Mouse (Mus musculus) MEL (cell line): Measurements from ENCODE around the gene Slc39a13. TPM values are rescaled to one million over a fixed set of nuclear protein-coding genes. Genes with fewer than 3 reads are reported as not detected.

Experiments used
- DNase-seq: peaks from one replicate; pipeline ENCODE4 v3.0.0; 2011; ENCODE audit warnings: low read depth, low spot score
- H3K27ac ChIP-seq: 2 replicates; pipeline ENCODE4 v1.5.1; 2012; ENCODE audit warnings: low read depth, mild to moderate bottlenecking, control low read depth, low read length, moderate library complexity; ENCODE audit not compliant: control insufficient read depth
- H3K27me3 ChIP-seq, 2 experiments: fragments of 150-350 bp in 1 of 2; sonication (generic) in 1 of 2; 2 replicates each; pipeline ENCODE4 v1.6.1; 2012; ENCODE audit warnings: low read length in 2 of 2, mild to moderate bottlenecking in 2 of 2, improper control_type of control experiment in 1 of 2, moderate library complexity in 1 of 2; ENCODE audit not compliant: insufficient read depth in 2 of 2, control insufficient read depth in 1 of 2
- H3K36me3 ChIP-seq, 2 experiments: 2 replicates each; pipeline ENCODE4 v1.6.1; 2012 to 2014; ENCODE audit warnings: low read length in 2 of 2, improper control_type of control experiment in 1 of 2, inconsistent platforms in 1 of 2, mild to moderate bottlenecking in 1 of 2; ENCODE audit not compliant: insufficient read depth in 2 of 2, control insufficient read depth in 1 of 2
- H3K4me1 ChIP-seq, 2 experiments: fragments of 150-350 bp in 1 of 2; sonication (generic) in 1 of 2; 2 replicates each; pipeline ENCODE4 v1.6.1; 2012; ENCODE audit warnings: low read length in 2 of 2, improper control_type of control experiment in 1 of 2, mild to moderate bottlenecking in 1 of 2; ENCODE audit not compliant: insufficient read depth in 2 of 2, control insufficient read depth in 1 of 2
- H3K4me3 ChIP-seq, 2 experiments: fragments of 150-350 bp in 1 of 2; sonication (generic) in 1 of 2; 2 replicates each; pipeline ENCODE4 v1.5.1; 2012; ENCODE audit warnings: low read depth in 2 of 2, low read length in 2 of 2, mild to moderate bottlenecking in 2 of 2, moderate library complexity in 2 of 2, control low read depth in 1 of 2, improper control_type of control experiment in 1 of 2; ENCODE audit not compliant: control insufficient read depth in 1 of 2, insufficient read depth in 1 of 2
- H3K79me2 ChIP-seq: 2 replicates; pipeline ENCODE4 v1.6.1; 2012; ENCODE audit warnings: mild to moderate bottlenecking, low read length, moderate library complexity; ENCODE audit not compliant: control insufficient read depth, poor library complexity, insufficient read depth
- H3K9ac ChIP-seq: 2 replicates; pipeline ENCODE4 v1.6.1; 2012; ENCODE audit warnings: low read depth, mild to moderate bottlenecking, control low read depth, low read length, moderate library complexity; ENCODE audit not compliant: control insufficient read depth, poor library complexity, severe bottlenecking
- H3K9me3 ChIP-seq: fragments of 150-350 bp; sonication (generic); replicated peaks from 2 replicates; pipeline ENCODE4 v1.6.1; 2012; ENCODE audit warnings: mild to moderate bottlenecking, low read length, improper control_type of control experiment, moderate library complexity; ENCODE audit not compliant: insufficient read depth
- CHD1 ChIP-seq: IDR thresholded peaks from 2 replicates; pipeline ENCODE4 v1.6.1; 2012; ENCODE audit warnings: low read depth, mild to moderate bottlenecking, inconsistent platforms, low read length, improper control_type of control experiment
- CTCF ChIP-seq, 3 experiments: IDR thresholded peaks in 2 of 3; conservative IDR thresholded peaks in 1 of 3; 2 replicates each; pipeline ENCODE4 v1.5.1; 2011 to 2012; ENCODE audit warnings: low read length in 3 of 3, low read depth in 2 of 3, mild to moderate bottlenecking in 2 of 3, improper control_type of control experiment in 1 of 3, inconsistent platforms in 1 of 3, mixed read lengths in 1 of 3, moderate library complexity in 1 of 3; ENCODE audit not compliant: control insufficient read depth in 1 of 3, insufficient read depth in 1 of 3, poor library complexity in 1 of 3, severe bottlenecking in 1 of 3
- E2F4 ChIP-seq: IDR thresholded peaks from 2 replicates; pipeline ENCODE4 v1.6.1; 2011; ENCODE audit warnings: low read depth, low read length, improper control_type of control experiment, borderline replicate concordance
- ELF1 ChIP-seq: IDR thresholded peaks from 2 replicates; pipeline ENCODE4 v1.6.1; 2014; ENCODE audit warnings: low read depth, mild to moderate bottlenecking, inconsistent platforms, low read length, improper control_type of control experiment, moderate library complexity
- ETS1 ChIP-seq: IDR thresholded peaks from 2 replicates; pipeline ENCODE4 v1.6.1; 2012; ENCODE audit warnings: low read depth, mild to moderate bottlenecking, inconsistent platforms, low read length, improper control_type of control experiment, moderate library complexity
- GABPA ChIP-seq: IDR thresholded peaks from 2 replicates; pipeline ENCODE4 v1.6.1; 2012; ENCODE audit warnings: low read depth, mild to moderate bottlenecking, inconsistent platforms, low read length, improper control_type of control experiment, moderate library complexity
- GATA1 ChIP-seq: IDR thresholded peaks from 2 replicates; pipeline ENCODE4 v1.6.1; 2011; ENCODE audit warnings: low read depth, low read length, improper control_type of control experiment
- JUND ChIP-seq: IDR thresholded peaks from 2 replicates; pipeline ENCODE4 v1.6.1; 2011; ENCODE audit warnings: low read depth, mild to moderate bottlenecking, improper control_type of control experiment, low read length
- KAT2A ChIP-seq: conservative IDR thresholded peaks from 2 replicates; pipeline ENCODE4 v1.6.1; 2012; ENCODE audit warnings: low read depth, low read length, improper control_type of control experiment, inconsistent platforms
- MAFK ChIP-seq: IDR thresholded peaks from 2 replicates; pipeline ENCODE4 v1.6.1; 2011; ENCODE audit warnings: low read depth, mild to moderate bottlenecking, low read length, improper control_type of control experiment, borderline replicate concordance
- MEF2A ChIP-seq: IDR thresholded peaks from 2 replicates; pipeline ENCODE4 v1.6.1; 2014; ENCODE audit warnings: low read depth, mild to moderate bottlenecking, inconsistent platforms, low read length, improper control_type of control experiment; ENCODE audit not compliant: poor library complexity, insufficient replicate concordance, severe bottlenecking; ENCODE audit errors: extremely low read depth
- MYB ChIP-seq: IDR thresholded peaks from 2 replicates; pipeline ENCODE4 v1.6.1; 2011; ENCODE audit warnings: mild to moderate bottlenecking, low read depth, low read length, improper control_type of control experiment
- MYC ChIP-seq: IDR thresholded peaks from 2 replicates; pipeline ENCODE4 v1.6.1; 2011; ENCODE audit warnings: low read depth, mild to moderate bottlenecking, low read length, improper control_type of control experiment, moderate library complexity
- NELFE ChIP-seq: IDR thresholded peaks from 2 replicates; pipeline ENCODE4 v1.6.1; 2011; ENCODE audit warnings: low read depth, low read length, improper control_type of control experiment
- NRF1 ChIP-seq: IDR thresholded peaks from 2 replicates; pipeline ENCODE4 v1.6.1; 2014; ENCODE audit warnings: low read depth, mild to moderate bottlenecking, inconsistent platforms, low read length, improper control_type of control experiment, moderate library complexity; ENCODE audit not compliant: poor library complexity, insufficient read depth, severe bottlenecking
- POLR2AphosphoS5 ChIP-seq: IDR thresholded peaks from 2 replicates; pipeline ENCODE4 v1.6.1; 2012; ENCODE audit warnings: low read depth, borderline replicate concordance, mild to moderate bottlenecking, inconsistent platforms, low read length, moderate library complexity, mixed read lengths
- SIN3A ChIP-seq: IDR thresholded peaks from 2 replicates; pipeline ENCODE4 v1.6.1; 2012; ENCODE audit warnings: low read length, improper control_type of control experiment, inconsistent platforms
- TAL1 ChIP-seq: IDR thresholded peaks from 2 replicates; pipeline ENCODE4 v1.6.1; 2012; ENCODE audit warnings: mild to moderate bottlenecking, inconsistent platforms, low read length, moderate library complexity, mixed read lengths
- USF1 ChIP-seq: IDR thresholded peaks from 2 replicates; pipeline ENCODE4 v1.6.1; 2014; ENCODE audit warnings: low read depth, mild to moderate bottlenecking, inconsistent platforms, low read length, improper control_type of control experiment, moderate library complexity
- USF2 ChIP-seq, 2 experiments: IDR thresholded peaks; 2 replicates each; pipeline ENCODE4 v1.6.1; 2011 to 2012; ENCODE audit warnings: improper control_type of control experiment in 2 of 2, low read length in 2 of 2, borderline replicate concordance in 1 of 2, inconsistent platforms in 1 of 2, low read depth in 1 of 2, mild to moderate bottlenecking in 1 of 2; ENCODE audit not compliant: insufficient read depth in 1 of 2
- ZKSCAN1 ChIP-seq: IDR thresholded peaks from 2 replicates; pipeline ENCODE4 v1.6.1; 2012; ENCODE audit warnings: low read depth, mild to moderate bottlenecking, inconsistent platforms, low read length, improper control_type of control experiment, moderate library complexity
- ZMIZ1 ChIP-seq: IDR thresholded peaks from 2 replicates; pipeline ENCODE4 v1.6.1; 2012; ENCODE audit warnings: low read depth, mild to moderate bottlenecking, inconsistent platforms, low read length, improper control_type of control experiment, moderate library complexity
- polyA plus RNA-seq, 2 experiments: library from polyadenylated mRNA; stranded (reverse) in 1 of 2; unstranded in 1 of 2; fragments of >175 nt in 1 of 2; fragments of >200 nt in 1 of 2; gene quantifications; 2 replicates each; pipeline versions ENCODE4 v1.2.1 to v1.2.4; 2012; ENCODE audit warnings: low replicate concordance in 2 of 2, low read depth in 1 of 2; ENCODE audit not compliant: insufficient read length in 2 of 2, insufficient read depth in 1 of 2, missing spikeins in 1 of 2
- total RNA-seq: library from RNA; depleted of rRNA; stranded (reverse); fragments of 300-350 nt; gene quantifications from 2 replicates; pipeline ENCODE4 v1.2.3, GENCODE M21; 2012

Gene Slc39a13
- total and polyA plus RNA-seq, 3 experiments, result 9.4 to 19.1 TPM; not detected in 1

DNA sequence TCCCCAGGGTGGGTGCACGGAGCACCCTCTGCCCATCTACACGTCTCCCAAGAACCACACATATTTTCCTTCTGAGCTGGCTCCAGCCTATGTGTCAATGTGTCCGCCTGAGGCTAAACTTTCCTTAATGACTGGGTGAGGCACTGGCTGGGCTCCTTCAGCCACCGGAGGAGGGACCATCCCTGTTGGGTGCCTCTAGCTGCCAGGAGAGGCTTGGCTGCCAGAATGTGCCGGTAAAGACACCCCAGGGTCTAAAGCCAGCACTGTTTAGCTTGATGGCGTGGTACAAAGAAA is 1.4 kb downstream of the Slc39a13 start:
- no peaks in the 10 kb centered on the region for H3K9me3 ChIP-seq
- peaks cover 0 to 8% of the 10 kb centered on the region in 2 experiments; a peak in 2 of 4 replicates for H3K36me3 ChIP-seq
- no peak overlapping the region for H3K27ac ChIP-seq
- H3K27me3 ChIP-seq, result no peaks in the 10 kb centered on the region
- TF ChIP-seq MAFK (no peak), KAT2A (no peak), GABPA (no peak), CHD1 (no peak), TAL1 (no peak), ZMIZ1 (no peak), USF2 (IDR thresholded peaks at IDR 0.05; ENCODE audit: borderline replicate concordance in 1 of 2, insufficient read depth in 1 of 2, low read depth in 1 of 2, low read length in 2 of 2) (no peak), CTCF (IDR thresholded peaks at IDR 0.05 in 2 of 3, conservative IDR thresholded peaks at IDR 0.05 in 1 of 3; ENCODE audit: control insufficient read depth in 1 of 3, insufficient read depth in 1 of 3, low read depth in 2 of 3, low read length in 3 of 3, poor library complexity in 1 of 3, severe bottlenecking in 1 of 3) (no peak)
- H3K4me1 ChIP-seq, result peaks cover 0 to 6% of the 10 kb centered on the region in 2 experiments; a peak in 3 of 4 replicates
- H3K79me2 ChIP-seq, result peaks cover 7% of the 10 kb centered on the region; the same call in 1 of the 2 replicates
- H3K4me3 ChIP-seq, result no peak overlapping the region
- H3K9ac ChIP-seq, result no peak overlapping the region
- DNase-seq, result no peak

DNA sequence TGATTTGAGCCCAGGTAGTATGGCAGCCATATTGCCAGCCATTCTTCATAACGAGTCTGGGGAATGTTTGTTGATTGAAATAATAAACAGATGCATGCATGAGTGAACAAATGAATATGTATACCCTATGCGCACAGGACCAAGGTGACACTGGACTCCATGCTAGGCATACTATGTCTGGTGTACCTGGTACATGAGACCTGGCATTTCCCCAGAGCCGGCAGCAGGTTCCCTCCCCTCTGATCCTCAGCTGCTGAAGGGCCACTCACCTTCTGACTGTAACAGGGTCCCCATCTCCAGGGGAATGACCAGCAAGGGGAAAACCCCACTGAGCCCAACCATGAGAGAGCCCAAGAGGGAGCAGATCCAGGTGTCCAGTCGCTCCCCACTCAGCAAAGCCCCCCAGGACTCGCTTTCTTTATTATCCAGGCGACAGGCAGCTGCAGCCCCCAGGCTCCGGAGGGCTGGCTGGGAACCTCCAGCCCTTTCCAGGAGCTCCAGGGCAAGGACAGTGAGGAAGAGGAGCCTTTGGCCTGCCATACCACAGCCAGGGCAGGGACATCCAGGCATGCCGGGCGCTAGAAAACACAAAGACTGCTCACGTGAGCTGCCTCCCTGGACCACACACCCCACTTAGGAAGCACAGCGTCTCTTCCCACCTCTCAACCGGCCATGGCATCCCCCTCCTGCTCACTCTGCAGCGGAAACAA is 1.9 kb downstream of the Slc39a13 start:
- no peak overlapping the region for H3K9ac ChIP-seq
- peaks cover 0 to 6% of the 10 kb centered on the region in 2 experiments; a peak in 3 of 4 replicates for H3K4me1 ChIP-seq
- H3K27me3 ChIP-seq, result no peaks in the 10 kb centered on the region
- TF ChIP-seq MYC (no peak), ETS1 (no peak), CHD1 (no peak), GATA1 (no peak), NRF1 (no peak), MYB (no peak), TAL1 (no peak), MAFK (no peak), JUND (no peak), NELFE (no peak), E2F4 (no peak), ELF1 (no peak), POLR2AphosphoS5 (no peak), USF1 (no peak), SIN3A (no peak), MEF2A (no peak), ZKSCAN1 (no peak)
- TF ChIP-seq, all 39 proteins: peak for 0
- no peaks in the 10 kb centered on the region for H3K9me3 ChIP-seq
- H3K79me2 ChIP-seq, result peaks cover 7% of the 10 kb centered on the region; the same call in 1 of the 2 replicates
- H3K27ac ChIP-seq, result no peak overlapping the region
- no peak overlapping the region for H3K4me3 ChIP-seq
- no peak for DNase-seq
- H3K36me3 ChIP-seq, result peaks cover 0 to 8% of the 10 kb centered on the region in 2 experiments; a peak in 2 of 4 replicates
